Mouse (Mus musculus): ENCODE data around the gene Atxn7.
"Not testable (repeated sequence)": the region's sequence is repeated elsewhere in the genome, so short reads cannot be mapped to it uniquely, and the experiment has no call there.

Atxn7 gene

GRCm38 (mm10) chr14:13961401-13962112 is at the start of gene Atxn7, which contains the start of gene Thoc7:
Gene Atxn7, plus strand, starts transcription at chr14:13961440.
Gene Thoc7, minus strand, starts transcription at chr14:13961852.
- peak; percentile 65 for DNase-seq

- DNase-seq = no peak
Measured at GRCm38 (mm10) chr14:13914387-13915082, 46.7 kb upstream of the Atxn7 start, which contains the start of gene Gm281. Gene Gm281, minus strand, starts transcription at chr14:13914478.

GRCm38 (mm10) chr14:13915207-13915606 is 46.0 kb upstream of the Atxn7 start:
- no peak for DNase-seq

- DNase-seq = no peak
Measured at GRCm38 (mm10) chr14:13917208-13917607, 44.0 kb upstream of the Atxn7 start.

GRCm38 (mm10) chr14:13917630-13918029 is 43.6 kb upstream of the Atxn7 start:
- DNase-seq = peak; percentile 71

GRCm38 (mm10) chr14:13933290-13934051 is 27.8 kb upstream of the Atxn7 start:
- DNase-seq = no peak

GRCm38 (mm10) chr14:13934052-13934371 is 27.2 kb upstream of the Atxn7 start:
- no peak for DNase-seq

GRCm38 (mm10) chr14:13944686-13945085 is 16.6 kb upstream of the Atxn7 start:
- no peak for DNase-seq

GRCm38 (mm10) chr14:13948345-13948744 is 12.9 kb upstream of the Atxn7 start:
- DNase-seq = no peak

GRCm38 (mm10) chr14:13950401-13950800 is 10.8 kb upstream of the Atxn7 start:
- DNase-seq = peak; percentile 44

GRCm38 (mm10) chr14:13952151-13952550 is 9.1 kb upstream of the Atxn7 start:
- not testable (repeated sequence) for DNase-seq

GRCm38 (mm10) chr14:13960079-13960478 is 1.2 kb upstream of the Atxn7 start:
- DNase-seq = peak; percentile 59

- peak; percentile 82 for DNase-seq
Measured at GRCm38 (mm10) chr14:13960482-13961325, 536 bp upstream of the Atxn7 start.

GRCm38 (mm10) chr14:13962476-13962875 is 1.2 kb downstream of the Atxn7 start:
- no peak for DNase-seq

- DNase-seq = no peak
Measured at GRCm38 (mm10) chr14:13963527-13963926, 2.3 kb downstream of the Atxn7 start.

GRCm38 (mm10) chr14:13967607-13968006 is 6.4 kb downstream of the Atxn7 start:
- no peak for DNase-seq

GRCm38 (mm10) chr14:13968476-13968875 is 7.2 kb downstream of the Atxn7 start:
- no peak for DNase-seq

GRCm38 (mm10) chr14:13970513-13970912 is 9.3 kb downstream of the Atxn7 start:
- no peak for DNase-seq

- no peak for DNase-seq
Measured at GRCm38 (mm10) chr14:13971644-13972234, 10.5 kb downstream of the Atxn7 start.

GRCm38 (mm10) chr14:13977498-13977897 is 16.3 kb downstream of the Atxn7 start:
- no peak for DNase-seq

- DNase-seq = no peak
Measured at GRCm38 (mm10) chr14:13981286-13981685, 20.0 kb downstream of the Atxn7 start.

GRCm38 (mm10) chr14:13982174-13982573 is 20.9 kb downstream of the Atxn7 start:
- DNase-seq = peak; percentile 17
